ENCODE assay signal across 21 mouse cellular contexts in the genomic region with DNA sequence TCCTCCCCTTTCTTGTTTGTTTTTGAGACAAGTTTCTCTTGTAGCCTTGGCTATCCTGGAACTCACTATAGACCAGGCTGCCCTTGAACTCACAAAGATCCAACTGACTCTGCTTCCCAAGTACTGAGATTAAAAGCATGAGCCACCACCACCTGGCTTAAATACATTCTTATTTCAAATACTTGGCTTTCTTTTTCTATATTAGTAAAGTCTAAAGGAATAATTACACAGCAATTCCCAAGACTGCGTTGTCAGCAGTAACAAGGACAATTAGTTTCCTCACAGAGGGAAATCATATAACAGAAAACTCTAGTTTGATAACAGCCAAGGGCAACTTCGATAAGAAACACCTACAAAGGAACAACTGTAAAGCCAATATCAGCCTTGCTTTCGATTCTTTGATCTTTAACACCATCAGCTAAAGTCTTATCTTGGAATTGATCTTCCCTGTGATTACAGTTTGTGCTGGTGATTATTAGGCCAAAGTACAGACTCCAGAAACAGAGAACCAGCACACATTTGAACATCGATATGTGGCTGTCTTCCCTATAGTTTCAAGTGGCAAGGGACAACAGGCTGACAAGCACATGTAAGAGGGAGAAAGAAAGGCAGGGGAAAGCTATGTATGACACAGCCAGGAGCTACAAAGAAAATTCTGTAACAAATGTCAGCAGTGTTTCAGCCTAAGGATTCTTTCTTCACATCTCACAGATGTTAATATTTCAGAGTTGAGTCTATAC.
"Had no signal": no experiment of that assay in that cellular context is flagged by ENCODE, and none has a peak within 500 bp of the region (broad histone marks: within the 10 kb centered on the region; RNA-seq: fewer than 3 reads in every experiment).

No protein-coding gene starts in this region.

- H3K27me3 ChIP-seq: liver, embryonic 15.5 days; lung, embryonic 15.5 days; megakaryocyte, embryonic 14.5 days; midbrain, embryonic 12.5 days; neural tube, embryonic 12.5 days had no signal

- DNase-seq: liver, postnatal 0 days; lung, adult 2 months; lung, postnatal 14 days; lung, postnatal 36 days; midbrain, embryonic 14.5 days; retina, postnatal 1 day; right cerebral cortex, adult 18-20 months; right cerebral cortex, postnatal 25 days; right cerebral cortex, postnatal 4 days; spleen, adult 18-20 months; thymus, adult 18-20 months; thymus, postnatal 14 days; thymus, postnatal 36 days had no signal

- H3K9me3 ChIP-seq: liver, embryonic 15.5 days; lung, embryonic 15.5 days; midbrain, embryonic 12.5 days; neural tube, embryonic 12.5 days had no signal

- H3K27ac ChIP-seq: liver, embryonic 15.5 days; lung, embryonic 15.5 days; macrophage; midbrain, embryonic 12.5 days; neural tube, embryonic 12.5 days had no signal

- H3K36me3 ChIP-seq: liver, embryonic 15.5 days; lung, embryonic 15.5 days; midbrain, embryonic 12.5 days; neural tube, embryonic 12.5 days had no signal

- H3K4me2 ChIP-seq: liver, embryonic 15.5 days; lung, embryonic 15.5 days; midbrain, embryonic 12.5 days; neural tube, embryonic 12.5 days had no signal

- H3K4me3 ChIP-seq: liver, embryonic 15.5 days; lung, embryonic 15.5 days; megakaryocyte, embryonic 14.5 days; midbrain, embryonic 12.5 days; neural tube, embryonic 12.5 days had no signal

- H3K9ac ChIP-seq: liver, embryonic 15.5 days; liver, postnatal 0 days; lung, embryonic 15.5 days; midbrain, embryonic 12.5 days; neural tube, embryonic 12.5 days had no signal

- H3K4me1 ChIP-seq: liver, embryonic 15.5 days; lung, embryonic 15.5 days; megakaryocyte, embryonic 14.5 days; midbrain, embryonic 12.5 days; neural tube, embryonic 12.5 days had no signal

- ATAC-seq: liver, postnatal 0 days; lung, postnatal 0 days; midbrain, embryonic 16.5 days had no signal
